Mouse (Mus musculus) cortical plate, adult 2 months (tissue): ENCODE measurements around the gene Luzp2.

ENCODE experiments used
- CTCF ChIP-seq: fragments of 200-500 bp; IDR thresholded peaks from 2 replicates; pipeline ENCODE4 v1.5.1; 2011; ENCODE audit warnings: mild to moderate bottlenecking, control low read depth, low read length; ENCODE audit not compliant: insufficient read depth; ENCODE audit errors: extremely low read depth
- POLR2A ChIP-seq: fragments of 200-500 bp; IDR thresholded peaks from 2 replicates; pipeline ENCODE4 v1.6.1; 2011; ENCODE audit warnings: mild to moderate bottlenecking, low read length, control low read depth; ENCODE audit not compliant: insufficient read depth; ENCODE audit errors: extremely low read depth

DNA sequence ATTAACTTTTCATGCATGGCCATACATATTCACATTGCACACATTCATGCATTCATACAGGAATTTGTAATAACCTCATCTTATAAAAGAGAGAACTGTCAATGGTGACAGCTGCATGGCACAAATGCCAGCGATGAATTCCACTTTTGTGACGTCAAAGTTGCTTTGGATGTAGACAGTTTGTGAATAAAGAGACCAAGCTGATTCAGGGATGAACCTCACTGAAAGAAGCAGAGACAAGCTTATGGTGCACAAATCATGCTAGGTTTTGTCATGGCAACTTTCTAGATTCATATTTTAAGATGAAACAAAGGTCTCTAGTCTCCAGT lies 11.4 kb downstream of the Luzp2 start:
- no peak for TF ChIP-seq CTCF
- TF ChIP-seq POLR2A = no peak
